Mouse (Mus musculus) embryonic facial prominence, embryonic 14.5 days (tissue): Measurements from ENCODE around the gene 1700003F12Rik. TPM values are rescaled to one million over a fixed set of nuclear protein-coding genes. Genes with fewer than 3 reads are reported as not detected.
A peak's percentile ranks its signal among the peaks of the same experiment; 100 is the strongest.

Experiments
- ATAC-seq: fragments of 200-750 bp; cut with Nextera tagmentation; 2 replicates; pipeline ENCODE4 v1.8.0; 2017; ENCODE audit warnings: low read depth, moderate number of reproducible peaks, moderate TSS enrichment
- DNase-seq: peaks from one replicate; pipeline ENCODE4 v3.0.0-alpha.2; 2015; ENCODE audit warnings: low spot score
- H3K27ac ChIP-seq: fragments of 300-500 bp; sonication (generic); replicated peaks from 2 replicates; pipeline ENCODE4 v1.5.1; 2014; ENCODE audit warnings: low read depth, mild to moderate bottlenecking, low read length, moderate library complexity
- H3K27me3 ChIP-seq: fragments of 300-500 bp; sonication (generic); replicated peaks from 2 replicates; pipeline ENCODE4 v1.6.1; 2014; ENCODE audit warnings: low read length; ENCODE audit not compliant: control insufficient read depth, insufficient read depth
- H3K36me3 ChIP-seq: fragments of 300-500 bp; sonication (generic); 2 replicates; pipeline ENCODE4 v1.6.1; 2014; ENCODE audit warnings: low read length, mixed read lengths; ENCODE audit not compliant: control insufficient read depth, insufficient read depth
- H3K4me1 ChIP-seq: fragments of 300-500 bp; sonication (generic); 2 replicates; pipeline ENCODE4 v1.6.1; 2014; ENCODE audit warnings: antibody characterized with exemption, low read length; ENCODE audit not compliant: control insufficient read depth, insufficient read depth
- H3K4me2 ChIP-seq: fragments of 300-500 bp; sonication (generic); 2 replicates; pipeline ENCODE4 v1.6.1; 2014; ENCODE audit warnings: low read depth, mild to moderate bottlenecking, low read length, moderate library complexity, mixed read lengths
- H3K4me3 ChIP-seq: fragments of 300-500 bp; sonication (generic); 2 replicates; pipeline ENCODE4 v1.5.1; 2014; ENCODE audit warnings: low read depth, mild to moderate bottlenecking, low read length
- H3K9ac ChIP-seq: fragments of 300-500 bp; sonication (generic); 2 replicates; pipeline ENCODE4 v1.6.1; 2014; ENCODE audit warnings: low read depth, mild to moderate bottlenecking, low read length, moderate library complexity, mixed read lengths
- H3K9me3 ChIP-seq: fragments of 300-500 bp; sonication (generic); 2 replicates; pipeline ENCODE4 v1.6.1; 2016; ENCODE audit warnings: low read length; ENCODE audit not compliant: control insufficient read depth
- WGBS: fragments of 180-500 bp; shearing (Covaris S2); extraction: QIAGEN DNeasy Blood & Tissue Kit; methylation state at CpG from one replicate; pipeline ENCODE4 v1.1.7; 2014; 5-methylcytosine and 5-hydroxymethylcytosine counted together
- polyA plus RNA-seq: library from polyadenylated mRNA; unstranded; fragments of >200 nt; fragmentation: Nextera tagmentation; extraction: Ambion mirVana; gene quantifications from 2 replicates; pipeline ENCODE4 v1.2.1, GENCODE M21; 2014

The 1700003F12Rik gene
- polyA plus RNA-seq, 1 experiment from 2014 or later, result 0.78 TPM

DNA sequence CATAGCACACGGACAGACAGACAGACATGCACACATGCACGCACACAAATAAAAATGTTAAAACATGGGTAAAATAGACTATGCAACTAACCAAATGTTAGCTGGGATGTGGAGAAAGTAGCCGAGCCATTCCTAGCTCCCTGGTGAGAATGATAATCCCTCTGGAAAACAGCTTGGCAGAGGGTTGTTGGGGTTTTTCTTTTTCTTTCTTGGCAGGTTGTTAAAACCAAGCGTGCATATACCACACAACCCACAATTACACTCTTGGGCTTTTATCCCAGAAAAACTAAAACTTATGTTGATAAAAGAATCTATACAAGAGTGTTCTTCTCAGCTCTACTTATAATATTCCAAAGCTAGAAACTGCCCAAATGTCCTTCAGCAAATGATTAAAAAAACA, 42.2 kb downstream of the 1700003F12Rik start:
- Histone ChIP-seq H3K9ac (no peak overlapping the region), H3K4me2 (no peak overlapping the region), H3K9me3 (no peaks in the 10 kb centered on the region), H3K4me3 (no peak overlapping the region), H3K4me1 (0 out of 2 replicates have a peak, but pooled peaks cover 8% of the 10 kb centered on the region), H3K27me3 (no peaks in the 10 kb centered on the region), H3K27ac (no peak overlapping the region), H3K36me3 (peaks cover 23% of the 10 kb centered on the region; the same call in 1 of the 2 replicates)
- WGBS, result 77% methylated on average over 4 of the region's 4 CpGs
- DNase-seq (peak; percentile 46), ATAC-seq (no peak)

- no peaks in the 10 kb centered on the region for H3K9me3 ChIP-seq
- H3K36me3 ChIP-seq, result peaks cover 35% of the 10 kb centered on the region; the same call in 1 of the 2 replicates
- DNase-seq, result no peak
- H3K9ac ChIP-seq, result no peak overlapping the region
- H3K4me3 ChIP-seq, result no peak overlapping the region
- no peak for ATAC-seq
- H3K4me2 ChIP-seq, result no peak overlapping the region
- WGBS, result 82% methylated on average over 3 of the region's 3 CpGs
- H3K27me3 ChIP-seq, result no peaks in the 10 kb centered on the region
- H3K4me1 ChIP-seq, result no peaks in the 10 kb centered on the region
- no peak overlapping the region for H3K27ac ChIP-seq
These were observed 44.4 kb downstream of the 1700003F12Rik start for GRCm38 (mm10) chr2:154591239-154591638.

DNA sequence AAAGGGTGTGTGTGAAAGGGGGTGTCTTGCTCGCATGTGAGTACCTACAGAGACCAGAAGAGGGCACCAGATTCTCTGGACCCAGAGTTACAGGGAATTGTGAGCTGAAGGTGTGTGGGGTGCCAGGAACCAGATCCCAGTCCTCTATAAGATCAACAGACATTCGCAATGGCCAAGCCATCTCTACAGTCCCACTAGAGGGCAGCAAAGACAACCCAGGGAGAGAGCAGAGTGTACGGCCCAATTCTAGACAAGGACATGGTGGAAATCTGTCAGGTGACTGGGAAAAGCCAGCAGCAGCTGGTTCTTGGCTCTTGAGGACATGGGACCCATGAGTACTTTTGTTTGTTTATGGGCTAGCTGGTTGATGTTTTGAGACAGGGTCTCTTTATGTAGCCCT, 46.1 kb downstream of the 1700003F12Rik start:
- ATAC-seq, result no peak

DNA sequence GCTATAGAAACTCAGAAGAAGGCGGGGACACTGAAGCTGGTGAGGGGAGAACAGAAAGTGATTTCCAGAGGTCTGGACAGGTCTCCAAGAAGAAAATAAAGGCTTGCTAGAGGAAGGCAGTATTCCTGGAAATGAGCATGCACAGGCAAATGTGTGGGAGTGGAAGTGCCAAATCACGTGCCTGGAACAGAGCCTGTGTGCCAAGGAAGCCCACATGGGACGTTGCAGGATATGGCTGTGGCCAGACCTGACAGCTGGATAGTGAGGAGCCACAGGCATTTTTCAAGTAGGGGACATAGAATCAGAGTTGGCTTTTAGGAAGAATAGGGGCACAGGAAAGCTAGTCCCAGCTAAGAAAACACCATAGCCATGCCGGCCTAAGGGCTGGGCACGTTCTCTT, 48.9 kb downstream of the 1700003F12Rik start:
- DNase-seq, result no peak
- Histone ChIP-seq H3K4me2 (no peak overlapping the region), H3K4me3 (no peak overlapping the region), H3K36me3 (peaks cover 23% of the 10 kb centered on the region; the same call in 1 of the 2 replicates), H3K27ac (no peak overlapping the region), H3K9ac (no peak overlapping the region), H3K27me3 (no peaks in the 10 kb centered on the region), H3K4me1 (no peaks in the 10 kb centered on the region), H3K9me3 (no peaks in the 10 kb centered on the region)
- WGBS, result 78% methylated on average over 5 of the region's 5 CpGs
- no peak for ATAC-seq

More for the DNA sequence above, 46.1 kb downstream of the 1700003F12Rik start:
- no peaks in the 10 kb centered on the region for H3K9me3 ChIP-seq
- peaks cover 23% of the 10 kb centered on the region; the same call in 1 of the 2 replicates for H3K36me3 ChIP-seq
- WGBS, result 77% methylated on average over 3 of the region's 3 CpGs
- no peak overlapping the region for H3K4me2 ChIP-seq
- H3K4me3 ChIP-seq, result no peak overlapping the region
- H3K4me1 ChIP-seq, result no peaks in the 10 kb centered on the region
- no peak overlapping the region for H3K27ac ChIP-seq
- DNase-seq, result no peak
- H3K9ac ChIP-seq, result no peak overlapping the region
- no peaks in the 10 kb centered on the region for H3K27me3 ChIP-seq

- DNase-seq, result no peak
- Histone ChIP-seq H3K9me3 (no peaks in the 10 kb centered on the region), H3K4me1 (no peaks in the 10 kb centered on the region)
These were observed 50.5 kb downstream of the 1700003F12Rik start for GRCm38 (mm10) chr2:154597399-154597798.

More at GRCm38 (mm10) chr2:154597399-154597798, 50.5 kb downstream of the 1700003F12Rik start:
- H3K27ac ChIP-seq, result no peak overlapping the region
- H3K4me2 ChIP-seq, result no peak overlapping the region
- H3K36me3 ChIP-seq, result peaks cover 23% of the 10 kb centered on the region; the same call in 1 of the 2 replicates
- H3K9ac ChIP-seq, result no peak overlapping the region
- 86% methylated on average over 3 of the region's 3 CpGs for WGBS
- H3K27me3 ChIP-seq, result no peaks in the 10 kb centered on the region
- no peak overlapping the region for H3K4me3 ChIP-seq
- no peak for ATAC-seq

Other genes starting within 250 kb of the 1700003F12Rik start
- gene Bpifb9b, start 239.9 kb upstream of the 1700003F12Rik start, polyA plus RNA-seq, result 0.38 and 3.6 TPM in 2 replicates
- 16.4 and 24.1 TPM in 2 replicates for gene Cdk5rap1, start 174.1 kb upstream of the 1700003F12Rik start, polyA plus RNA-seq
- 8.6 and 10.4 TPM in 2 replicates for gene Snta1, start 139.0 kb upstream of the 1700003F12Rik start, polyA plus RNA-seq
- 31.3 and 31.5 TPM in 2 replicates for gene Cbfa2t2, start 110.6 kb upstream of the 1700003F12Rik start, polyA plus RNA-seq
- not detected in 2 replicates for gene Actl10, start 4.7 kb downstream of the 1700003F12Rik start, polyA plus RNA-seq
- gene Necab3, start 11.8 kb downstream of the 1700003F12Rik start, polyA plus RNA-seq, result 2.4 and 3.9 TPM in 2 replicates
- 8.8 and 10.5 TPM in 2 replicates for gene E2f1, start 22.8 kb downstream of the 1700003F12Rik start, polyA plus RNA-seq
- 24.1 and 26.9 TPM in 2 replicates for gene Pxmp4, start 56.6 kb downstream of the 1700003F12Rik start, polyA plus RNA-seq
- 1.2 TPM in 2 replicates for gene Zfp341, start 66.2 kb downstream of the 1700003F12Rik start, polyA plus RNA-seq
- 0.77 TPM in 1 of 2 replicates, not detected in the other for gene 4930519P11Rik, start 66.4 kb downstream of the 1700003F12Rik start, polyA plus RNA-seq
- 21.2 and 21.9 TPM in 2 replicates for gene Chmp4b, start 104.6 kb downstream of the 1700003F12Rik start, polyA plus RNA-seq
- not detected in 2 replicates for gene Gm14214, start 222.9 kb downstream of the 1700003F12Rik start, polyA plus RNA-seq
- 54.5 and 72.8 TPM in 2 replicates for gene Raly, start 244.0 kb downstream of the 1700003F12Rik start, polyA plus RNA-seq
- 5.3 and 6.0 TPM in 2 replicates for gene a, start 244.3 kb downstream of the 1700003F12Rik start, polyA plus RNA-seq